Mouse (Mus musculus) bone marrow, adult 2 months (tissue): ENCODE data around the gene Adam22.

ENCODE experiments used
- CTCF ChIP-seq: fragments of 200-500 bp; IDR thresholded peaks from 2 replicates; pipeline ENCODE4 v1.5.1; 2011; ENCODE audit warnings: low read length, control low read depth; ENCODE audit not compliant: control insufficient read depth, insufficient read depth
- POLR2A ChIP-seq: fragments of 200-500 bp; IDR thresholded peaks from 2 replicates; pipeline ENCODE4 v1.6.1; 2011; ENCODE audit warnings: low read depth, mild to moderate bottlenecking, control low read depth, low read length, borderline replicate concordance; ENCODE audit not compliant: control insufficient read depth

DNA sequence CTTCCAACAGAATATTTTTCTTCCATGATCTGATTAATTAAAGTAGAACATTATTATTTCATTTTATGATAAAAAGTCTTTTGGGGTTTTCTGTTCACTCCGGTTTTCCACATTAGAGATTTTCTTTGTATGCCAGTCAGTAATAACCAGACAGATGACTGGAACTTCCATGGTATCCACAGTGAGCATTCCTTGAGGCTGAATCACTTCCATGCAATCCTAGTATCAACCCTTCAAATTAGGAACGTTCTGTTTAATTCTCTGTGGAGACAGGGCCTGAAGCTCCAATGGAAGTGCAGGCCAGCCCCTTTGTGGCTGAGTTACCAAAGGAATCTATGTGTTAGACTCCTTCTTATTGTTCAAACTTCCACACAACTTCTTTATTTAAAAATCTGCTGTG lies 247.9 kb downstream of the Adam22 start:
- TF ChIP-seq CTCF (no peak), POLR2A (no peak)
